Mouse (Mus musculus): Measurements from ENCODE around the gene Dab1. TPM values are rescaled to one million over a fixed set of nuclear protein-coding genes. Genes with fewer than 3 reads are reported as not detected.

The Dab1 gene
- polyA plus RNA-seq, 1 experiment = not detected

DNA sequence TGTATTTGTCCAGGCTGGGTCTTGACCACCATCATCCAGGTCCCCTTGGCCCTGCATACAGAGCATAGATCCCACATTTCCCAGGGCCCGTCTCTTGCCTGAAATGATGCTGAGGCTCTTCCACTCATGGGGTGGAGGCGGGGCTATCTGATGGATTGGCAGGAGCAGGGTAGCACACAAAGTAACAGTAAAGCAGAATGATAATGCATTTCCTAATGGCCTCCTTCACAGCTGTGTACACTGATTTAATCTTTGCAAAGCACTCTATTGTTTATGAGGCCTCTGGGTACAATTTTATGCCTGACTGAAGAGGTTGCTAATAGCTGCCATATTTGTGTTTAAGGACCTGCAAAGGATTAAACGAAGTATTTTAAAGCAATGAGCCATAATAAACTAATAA lies 374.7 kb downstream of the Dab1 start:
- H3K4me3 ChIP-seq (ENCODE audit: insufficient read depth, low read length) = no peak overlapping the region
- H3K27ac ChIP-seq (ENCODE audit: insufficient read depth, low read length) = no peak overlapping the region
- H3K4me1 ChIP-seq (ENCODE audit: control insufficient read depth, insufficient read depth, low read length) = no peaks in the 10 kb centered on the region
- no peak for TF ChIP-seq POLR2A (IDR thresholded peaks at IDR 0.05; ENCODE audit: low read depth, low read length)
- no peak for TF ChIP-seq CTCF (IDR thresholded peaks at IDR 0.05; ENCODE audit: borderline replicate concordance, insufficient read depth, low read length)

DNA sequence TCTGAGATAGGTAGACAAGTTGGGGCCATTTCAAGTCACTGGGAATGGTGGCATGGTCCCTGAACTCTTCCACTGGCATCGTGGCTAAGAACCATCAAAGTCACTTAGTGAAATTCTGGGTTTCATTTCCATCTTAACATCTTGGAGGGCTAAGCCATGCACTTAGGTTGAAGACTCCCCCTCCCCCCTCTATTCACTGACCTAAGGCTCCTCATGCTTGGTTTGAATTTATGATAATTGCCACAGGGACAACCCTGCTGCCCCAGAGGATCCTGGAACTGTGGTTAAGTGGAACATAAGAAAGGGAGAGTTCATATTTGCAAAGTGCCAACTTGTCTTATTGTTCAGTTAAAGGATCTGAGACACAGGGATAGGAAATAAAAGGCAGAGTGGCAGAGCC lies 375.2 kb downstream of the Dab1 start:
- Histone ChIP-seq H3K4me1 (ENCODE audit: control insufficient read depth, insufficient read depth, low read length) (no peaks in the 10 kb centered on the region), H3K4me3 (ENCODE audit: insufficient read depth, low read length) (no peak overlapping the region), H3K27ac (ENCODE audit: insufficient read depth, low read length) (no peak overlapping the region)
- no peak for TF ChIP-seq CTCF (IDR thresholded peaks at IDR 0.05; ENCODE audit: borderline replicate concordance, insufficient read depth, low read length)
- no peak for TF ChIP-seq POLR2A (IDR thresholded peaks at IDR 0.05; ENCODE audit: low read depth, low read length)

DNA sequence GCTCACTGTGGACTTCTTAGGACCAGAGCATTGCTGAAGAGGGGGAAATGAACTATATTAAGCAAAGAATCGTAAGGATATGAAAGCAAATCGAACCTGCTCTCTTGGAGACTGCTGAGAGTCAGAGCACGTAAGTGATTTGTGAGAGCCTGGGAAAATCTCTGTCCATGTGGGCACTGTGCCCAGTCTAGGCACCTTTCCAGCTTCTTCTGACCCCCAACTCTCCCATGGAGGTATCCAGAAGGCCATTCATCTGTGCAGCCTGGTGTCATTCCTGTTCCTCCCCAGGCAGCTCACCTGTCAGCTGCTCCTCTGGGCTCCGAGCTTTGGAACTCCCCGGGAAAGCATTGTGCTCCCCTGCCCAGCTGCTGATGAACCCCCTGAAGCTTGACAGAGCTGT lies 389.2 kb downstream of the Dab1 start:
- TF ChIP-seq POLR2A (IDR thresholded peaks at IDR 0.05; ENCODE audit: low read depth, low read length) = no peak
- no peak for TF ChIP-seq CTCF (IDR thresholded peaks at IDR 0.05; ENCODE audit: borderline replicate concordance, insufficient read depth, low read length)
- H3K27ac ChIP-seq (ENCODE audit: insufficient read depth, low read length) = no peak overlapping the region
- no peak overlapping the region for H3K4me3 ChIP-seq (ENCODE audit: insufficient read depth, low read length)
- H3K4me1 ChIP-seq (ENCODE audit: control insufficient read depth, insufficient read depth, low read length) = no peaks in the 10 kb centered on the region

DNA sequence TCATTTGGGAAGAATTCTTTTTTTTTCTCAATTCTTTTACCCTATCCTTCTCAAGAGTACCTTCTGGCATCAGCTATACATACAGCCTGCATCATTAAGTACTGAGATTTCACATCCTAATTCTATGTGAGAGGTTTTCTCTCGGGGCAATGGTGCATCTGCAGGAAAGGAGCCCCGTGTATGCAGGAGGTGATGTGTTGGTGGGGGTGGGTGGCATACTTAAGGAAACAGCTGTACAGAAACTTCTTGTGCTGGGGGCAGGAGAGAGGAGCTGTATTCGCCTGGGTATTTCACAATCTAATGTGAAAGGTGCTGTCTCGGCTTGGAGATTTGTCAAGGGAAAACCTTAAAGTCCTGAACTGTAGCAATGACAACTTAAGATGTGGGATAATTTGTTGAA lies 392.5 kb downstream of the Dab1 start:
- no peaks in the 10 kb centered on the region for H3K4me1 ChIP-seq (ENCODE audit: control insufficient read depth, insufficient read depth, low read length)
- H3K4me3 ChIP-seq (ENCODE audit: insufficient read depth, low read length) = no peak overlapping the region
- no peak for TF ChIP-seq POLR2A (IDR thresholded peaks at IDR 0.05; ENCODE audit: low read depth, low read length)
- H3K27ac ChIP-seq (ENCODE audit: insufficient read depth, low read length) = no peak overlapping the region

DNA sequence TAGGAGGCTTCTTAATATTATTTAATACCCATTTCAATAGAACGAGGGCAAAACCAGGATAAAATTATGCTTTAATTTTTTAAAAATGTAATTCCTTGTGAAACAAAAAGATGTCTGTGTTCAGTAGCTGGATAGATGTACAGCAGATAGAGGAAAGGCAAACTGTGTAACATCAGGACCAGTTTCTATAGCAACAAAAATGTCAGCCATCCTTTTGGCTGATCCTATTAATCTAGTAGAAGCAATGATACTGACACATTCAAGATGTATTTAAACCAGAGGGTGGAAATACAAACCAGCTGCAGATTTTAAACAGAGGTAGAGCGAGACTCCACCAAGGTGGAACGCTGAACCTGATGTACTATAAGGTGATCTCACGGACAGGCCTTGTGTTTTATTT lies 393.0 kb downstream of the Dab1 start:
- H3K4me1 ChIP-seq (ENCODE audit: control insufficient read depth, insufficient read depth, low read length) = no peaks in the 10 kb centered on the region
- H3K27ac ChIP-seq (ENCODE audit: insufficient read depth, low read length) = no peak overlapping the region
- TF ChIP-seq CTCF (IDR thresholded peaks at IDR 0.05; ENCODE audit: borderline replicate concordance, insufficient read depth, low read length) = no peak
- TF ChIP-seq POLR2A (IDR thresholded peaks at IDR 0.05; ENCODE audit: low read depth, low read length) = no peak
- no peak overlapping the region for H3K4me3 ChIP-seq (ENCODE audit: insufficient read depth, low read length)

DNA sequence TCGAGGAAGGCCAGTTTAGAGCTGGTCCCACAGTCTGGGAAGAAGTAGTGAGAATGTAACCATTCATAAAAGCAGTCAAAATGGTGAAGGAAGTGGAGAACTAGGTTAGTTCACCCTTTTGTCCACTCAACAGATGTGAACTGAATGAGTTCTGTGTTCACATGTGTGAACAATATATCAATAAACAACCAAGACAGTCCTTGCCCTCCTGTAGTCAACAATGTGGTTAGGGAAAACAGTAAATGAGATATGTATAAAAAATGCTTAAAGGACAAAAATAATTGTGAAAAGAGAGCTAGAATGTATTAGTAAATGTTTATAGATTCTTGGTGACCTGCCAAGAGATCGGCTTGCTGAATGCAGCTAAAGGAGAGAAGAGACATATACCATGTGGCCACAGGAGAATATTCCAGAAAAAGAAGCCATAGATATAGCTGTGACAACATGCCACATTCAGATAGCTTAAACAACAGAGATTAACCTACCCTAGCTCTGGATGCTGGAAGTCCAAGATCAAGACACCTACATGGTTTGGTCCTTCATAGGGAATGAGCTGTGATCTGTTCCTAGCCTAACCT lies 406.0 kb downstream of the Dab1 start:
- TF ChIP-seq POLR2A (IDR thresholded peaks at IDR 0.05; ENCODE audit: low read depth, low read length) (no peak), CTCF (IDR thresholded peaks at IDR 0.05; ENCODE audit: borderline replicate concordance, insufficient read depth, low read length) (no peak)
- Histone ChIP-seq H3K4me3 (ENCODE audit: insufficient read depth, low read length) (no peak overlapping the region), H3K27ac (ENCODE audit: insufficient read depth, low read length) (no peak overlapping the region), H3K4me1 (ENCODE audit: control insufficient read depth, insufficient read depth, low read length) (no peaks in the 10 kb centered on the region)

DNA sequence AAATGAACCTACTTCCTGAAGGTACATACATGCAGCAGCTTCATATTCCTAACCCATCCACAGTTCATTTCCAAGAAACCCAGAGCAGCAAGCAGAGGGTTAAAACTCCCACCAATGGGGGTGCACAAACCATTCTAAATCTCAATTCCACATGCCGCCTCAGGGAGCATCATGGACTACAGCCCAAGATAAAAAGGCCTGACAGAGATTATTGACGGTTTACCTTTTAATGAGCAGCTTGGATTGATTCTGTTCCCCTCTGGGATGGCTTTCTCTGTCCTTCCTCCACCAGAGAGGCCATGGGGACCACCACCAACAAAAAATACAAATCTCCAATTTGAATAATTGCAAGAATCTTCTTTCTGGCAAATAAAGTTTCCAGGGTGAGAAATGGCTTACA lies 407.7 kb downstream of the Dab1 start:
- TF ChIP-seq POLR2A (IDR thresholded peaks at IDR 0.05; ENCODE audit: low read depth, low read length) (no peak), CTCF (IDR thresholded peaks at IDR 0.05; ENCODE audit: borderline replicate concordance, insufficient read depth, low read length) (no peak)
- no peak overlapping the region for H3K4me3 ChIP-seq (ENCODE audit: insufficient read depth, low read length)
- H3K4me1 ChIP-seq (ENCODE audit: control insufficient read depth, insufficient read depth, low read length) = no peaks in the 10 kb centered on the region
- no peak overlapping the region for H3K27ac ChIP-seq (ENCODE audit: insufficient read depth, low read length)

DNA sequence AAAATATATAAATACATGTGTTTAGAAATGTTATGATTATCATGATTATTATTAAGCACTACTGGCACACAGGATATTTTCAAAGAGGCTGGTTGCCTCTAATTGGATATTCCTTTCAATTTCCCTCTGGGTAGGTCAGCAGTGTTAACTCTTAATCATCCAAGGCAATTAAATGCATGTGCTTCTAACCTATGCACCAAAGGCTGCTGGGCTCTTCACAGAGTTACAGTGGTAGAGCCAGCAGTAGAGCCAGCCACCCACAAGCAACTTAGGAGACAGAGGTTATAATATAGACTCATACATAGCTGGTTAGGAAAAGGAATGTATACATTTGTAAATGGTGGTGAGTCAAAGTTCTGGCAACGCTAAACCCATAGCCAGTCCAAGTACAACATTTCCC lies 408.1 kb downstream of the Dab1 start:
- H3K27ac ChIP-seq (ENCODE audit: insufficient read depth, low read length) = no peak overlapping the region
- TF ChIP-seq CTCF (IDR thresholded peaks at IDR 0.05; ENCODE audit: borderline replicate concordance, insufficient read depth, low read length) (no peak), POLR2A (IDR thresholded peaks at IDR 0.05; ENCODE audit: low read depth, low read length) (no peak)
- H3K4me3 ChIP-seq (ENCODE audit: insufficient read depth, low read length) = no peak overlapping the region
- H3K4me1 ChIP-seq (ENCODE audit: control insufficient read depth, insufficient read depth, low read length) = no peaks in the 10 kb centered on the region

DNA sequence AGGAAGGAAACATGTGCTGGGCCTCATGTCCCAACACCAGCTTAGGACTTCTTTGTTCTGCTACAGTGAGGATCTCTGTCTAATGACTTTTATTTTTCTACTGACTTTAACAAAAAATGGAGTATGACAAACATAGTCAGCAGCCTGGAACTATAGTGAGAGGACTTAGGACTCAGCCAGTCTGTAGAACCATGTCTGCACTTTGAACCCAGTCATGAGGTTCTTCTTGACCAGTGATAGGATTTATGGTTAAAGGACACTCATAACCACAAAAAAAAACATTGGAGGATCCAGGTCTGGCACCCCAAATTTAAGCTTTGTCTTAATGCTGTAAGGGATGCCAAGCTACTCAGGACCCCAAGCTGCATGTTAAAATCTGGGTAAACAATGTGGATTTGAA lies 416.9 kb downstream of the Dab1 start:
- H3K4me3 ChIP-seq (ENCODE audit: insufficient read depth, low read length) = no peak overlapping the region
- no peak for TF ChIP-seq POLR2A (IDR thresholded peaks at IDR 0.05; ENCODE audit: low read depth, low read length)
- no peak for TF ChIP-seq CTCF (IDR thresholded peaks at IDR 0.05; ENCODE audit: borderline replicate concordance, insufficient read depth, low read length)
- H3K4me1 ChIP-seq (ENCODE audit: control insufficient read depth, insufficient read depth, low read length) = no peaks in the 10 kb centered on the region
- H3K27ac ChIP-seq (ENCODE audit: insufficient read depth, low read length) = no peak overlapping the region

DNA sequence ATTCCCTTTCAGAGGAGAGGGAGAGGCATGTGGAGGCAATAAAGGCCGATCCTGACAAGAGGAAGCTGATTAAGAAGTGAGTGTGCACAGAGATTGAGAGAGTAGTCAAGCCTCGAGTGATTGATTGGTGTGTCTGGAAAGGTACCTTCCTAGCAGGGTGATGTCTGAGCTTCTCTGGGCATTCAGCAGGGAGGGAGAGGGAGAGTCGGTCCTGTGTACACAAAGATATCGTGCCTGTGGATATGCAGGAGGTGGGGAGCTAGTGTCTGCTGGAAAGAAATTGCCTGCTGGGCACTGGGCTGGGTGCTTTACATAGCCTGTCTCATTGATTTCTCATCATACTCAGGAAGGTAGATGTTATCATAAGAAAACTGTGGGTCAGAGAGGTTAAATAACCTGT lies 420.4 kb downstream of the Dab1 start:
- no peak for TF ChIP-seq POLR2A (IDR thresholded peaks at IDR 0.05; ENCODE audit: low read depth, low read length)
- no peak for TF ChIP-seq CTCF (IDR thresholded peaks at IDR 0.05; ENCODE audit: borderline replicate concordance, insufficient read depth, low read length)
- H3K4me3 ChIP-seq (ENCODE audit: insufficient read depth, low read length) = no peak overlapping the region
- no peaks in the 10 kb centered on the region for H3K4me1 ChIP-seq (ENCODE audit: control insufficient read depth, insufficient read depth, low read length)
- no peak overlapping the region for H3K27ac ChIP-seq (ENCODE audit: insufficient read depth, low read length)

DNA sequence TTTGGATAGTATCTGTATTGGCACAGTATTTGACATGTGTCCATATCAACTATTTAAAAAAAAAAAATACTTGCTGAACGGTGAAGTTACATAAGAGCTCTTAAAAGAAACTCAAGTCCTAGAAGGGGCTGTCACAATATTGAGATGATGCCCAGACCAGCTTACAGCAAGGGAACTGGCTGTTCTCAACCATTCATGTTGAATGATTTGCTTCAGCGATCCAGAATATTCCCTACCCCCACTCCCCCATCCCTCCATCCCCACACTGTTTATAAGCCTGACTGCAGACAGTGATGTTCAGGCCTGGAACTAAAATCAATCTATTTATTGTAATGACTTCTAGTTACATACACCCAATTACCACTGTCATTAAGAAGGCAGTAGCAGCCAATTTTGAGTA lies 424.3 kb downstream of the Dab1 start:
- no peaks in the 10 kb centered on the region for H3K4me1 ChIP-seq (ENCODE audit: control insufficient read depth, insufficient read depth, low read length)
- H3K4me3 ChIP-seq (ENCODE audit: insufficient read depth, low read length) = no peak overlapping the region
- no peak overlapping the region for H3K27ac ChIP-seq (ENCODE audit: insufficient read depth, low read length)
- TF ChIP-seq POLR2A (IDR thresholded peaks at IDR 0.05; ENCODE audit: low read depth, low read length) (no peak), CTCF (IDR thresholded peaks at IDR 0.05; ENCODE audit: borderline replicate concordance, insufficient read depth, low read length) (no peak)

Measured in embryonic fibroblast, embryonic 13.5 days (primary cell).